Mouse (Mus musculus) adrenal gland, postnatal 4 days (tissue): ENCODE results near the gene Dkk3. TPM values are rescaled to one million over a fixed set of nuclear protein-coding genes. Genes with fewer than 3 reads are reported as not detected.
"Not testable (repeated sequence)": the region's sequence is repeated elsewhere in the genome, so short reads cannot be mapped to it uniquely, and the experiment has no call there.

Source experiments
- DNase-seq, 2 experiments: peaks; one replicate each; pipeline ENCODE4 v3.0.0; 2021 to 2022; ENCODE audit warnings: low spot score in 2 of 2, mixed read lengths in 2 of 2
- total RNA-seq, 2 experiments: library from RNA; stranded (reverse); gene quantifications; 2 replicates each; pipeline ENCODE4 v1.2.3; 2021

The Dkk3 gene
- total RNA-seq, 2 experiments from 2014 or later, result 17.3 to 17.7 TPM

GRCm38 (mm10) chr7:112169955-112170692 lies 11.3 kb upstream of the Dkk3 start:
- DNase-seq, result no peak

DNA sequence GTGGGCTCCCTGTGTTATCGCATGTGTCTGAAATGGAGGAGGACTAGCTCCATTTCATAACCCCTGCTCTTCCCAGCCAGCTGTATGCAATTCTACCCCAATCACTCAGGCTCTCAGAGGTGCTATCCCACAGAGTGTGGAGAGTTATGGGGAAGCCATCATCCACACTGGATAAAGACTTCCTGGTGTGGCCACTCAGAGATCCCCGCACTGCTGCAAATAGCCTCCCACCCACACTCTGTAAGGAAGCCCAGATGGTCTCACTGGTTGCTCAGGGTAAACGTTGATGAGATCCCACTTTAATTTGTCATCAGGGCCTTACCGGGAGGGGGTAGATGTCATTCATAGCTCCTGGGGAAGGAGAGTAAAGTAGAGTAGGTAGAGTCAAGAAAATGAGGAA lies 6.7 kb upstream of the Dkk3 start:
- DNase-seq, result no peak

DNA sequence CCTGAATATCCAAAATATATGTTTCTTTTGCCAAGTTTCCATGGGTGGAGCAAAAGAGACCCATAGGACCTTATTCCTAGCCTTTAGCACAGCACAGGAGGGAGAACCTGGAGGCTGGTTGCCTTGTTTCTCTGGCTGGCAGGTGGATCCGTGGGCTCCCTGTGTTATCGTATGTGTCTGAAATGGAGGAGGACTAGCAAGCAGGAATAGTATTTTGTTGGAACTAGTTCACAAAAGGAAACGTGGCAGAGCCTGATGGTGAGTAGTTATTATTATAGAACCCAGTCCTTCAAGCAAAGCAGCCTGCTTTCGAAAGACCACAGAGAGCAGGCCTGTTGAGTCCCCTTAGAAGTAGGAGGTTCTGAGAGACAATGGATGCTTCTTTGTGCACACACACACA lies 6.2 kb upstream of the Dkk3 start:
- not testable (repeated sequence) for DNase-seq

- no peak for DNase-seq
These were observed 5.6 kb upstream of the Dkk3 start for GRCm38 (mm10) chr7:112164430-112164829.

- DNase-seq, result no peak
These were observed 978 bp upstream of the Dkk3 start for GRCm38 (mm10) chr7:112159835-112160234.

DNA sequence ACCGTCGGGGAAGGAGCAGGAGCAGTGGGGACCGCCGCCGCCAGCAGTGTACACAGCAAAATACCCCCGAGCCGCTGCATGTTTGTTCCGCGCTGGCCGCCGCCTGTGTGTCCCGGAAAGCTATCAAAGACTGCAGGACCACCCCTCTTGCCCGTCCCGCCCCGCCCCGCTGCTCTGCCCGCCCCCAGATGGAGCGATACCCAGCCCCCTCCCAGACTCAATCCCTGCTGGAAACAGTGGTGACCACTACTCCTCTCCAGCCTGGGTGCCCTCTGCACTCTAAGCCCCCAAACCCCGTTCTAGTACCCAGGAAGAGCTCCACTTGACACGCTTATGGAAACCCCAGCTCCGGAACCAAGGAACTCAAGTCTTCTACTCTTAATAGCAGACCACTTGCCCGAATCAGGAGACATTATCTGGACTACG lies 528 bp downstream of the Dkk3 start:
- DNase-seq, result no peak

- DNase-seq, result no peak
These were observed 1.1 kb downstream of the Dkk3 start for GRCm38 (mm10) chr7:112157584-112158315.

- DNase-seq, result no peak
These were observed 3.7 kb downstream of the Dkk3 start for GRCm38 (mm10) chr7:112155194-112155593.

- DNase-seq, result no peak
These were observed 4.4 kb downstream of the Dkk3 start for GRCm38 (mm10) chr7:112154445-112154844.

- no peak for DNase-seq
These were observed 9.7 kb downstream of the Dkk3 start for GRCm38 (mm10) chr7:112149113-112149512.

DNA sequence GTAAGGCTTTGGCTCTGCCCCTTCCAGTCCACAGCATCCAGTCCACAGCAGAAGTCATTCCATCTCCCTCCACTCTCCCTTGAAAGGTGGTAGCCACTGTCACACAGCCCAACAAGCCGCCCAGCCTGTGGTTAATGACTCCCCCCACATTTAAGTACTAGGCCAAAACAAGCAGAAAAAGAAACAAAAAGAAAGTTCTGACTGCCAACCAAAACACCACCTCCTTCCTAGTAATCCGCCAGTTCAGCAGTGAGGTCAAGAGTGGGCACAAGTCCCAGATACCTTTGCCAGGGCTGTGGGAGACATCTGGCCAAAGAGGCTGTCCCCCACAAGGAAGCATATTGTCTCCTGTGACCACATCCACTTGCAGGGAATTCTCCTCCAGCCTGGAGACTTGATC lies 10.9 kb downstream of the Dkk3 start:
- no peak for DNase-seq

GRCm38 (mm10) chr7:112144646-112145179 lies 14.1 kb downstream of the Dkk3 start:
- no peak for DNase-seq

GRCm38 (mm10) chr7:112143978-112144377 lies 14.9 kb downstream of the Dkk3 start:
- no peak for DNase-seq

DNA sequence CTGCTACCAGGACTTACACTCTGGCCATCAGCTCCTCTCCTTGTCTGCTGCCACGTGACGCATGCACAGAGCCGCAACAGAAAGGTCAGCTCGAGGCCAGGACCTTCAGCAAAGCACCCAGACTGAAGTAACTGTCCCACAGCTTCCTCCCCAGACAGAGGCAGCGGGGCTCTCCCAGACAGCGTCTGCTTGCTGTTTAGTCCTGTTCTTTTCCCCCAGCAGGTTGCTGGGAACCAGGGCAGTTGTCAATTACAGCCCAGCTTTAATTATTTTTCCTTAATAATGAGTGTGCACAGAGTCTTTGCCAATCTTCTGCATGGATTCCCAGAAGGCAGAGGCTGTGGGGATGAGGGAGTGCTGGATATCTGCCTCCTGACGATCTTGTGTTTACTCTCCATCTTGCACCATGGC lies 15.8 kb downstream of the Dkk3 start:
- DNase-seq, result no peak

DNA sequence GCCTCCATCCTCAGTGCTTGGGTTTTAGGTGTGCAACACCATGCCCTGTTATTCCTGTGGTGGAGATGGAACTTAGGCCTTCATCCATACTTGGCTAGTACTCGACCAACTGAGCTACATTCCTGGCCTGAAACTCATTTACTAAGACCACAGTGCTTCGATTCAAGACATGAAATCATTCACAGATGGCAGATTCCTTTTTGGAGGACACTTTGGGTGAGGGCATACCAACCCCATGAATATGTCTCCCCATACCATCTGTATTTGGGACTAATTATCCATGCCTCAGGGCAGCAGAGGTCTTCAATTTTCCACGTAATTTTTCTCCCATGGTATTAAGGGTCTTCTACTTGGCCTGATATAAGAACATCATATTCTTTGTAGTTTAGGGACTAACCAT lies 16.2 kb downstream of the Dkk3 start:
- DNase-seq, result no peak

GRCm38 (mm10) chr7:112140725-112141124 lies 18.1 kb downstream of the Dkk3 start:
- no peak for DNase-seq

GRCm38 (mm10) chr7:112138509-112139405 lies 20.1 kb downstream of the Dkk3 start:
- no peak for DNase-seq

- DNase-seq, result no peak
These were observed 20.7 kb downstream of the Dkk3 start for GRCm38 (mm10) chr7:112138168-112138508.

DNA sequence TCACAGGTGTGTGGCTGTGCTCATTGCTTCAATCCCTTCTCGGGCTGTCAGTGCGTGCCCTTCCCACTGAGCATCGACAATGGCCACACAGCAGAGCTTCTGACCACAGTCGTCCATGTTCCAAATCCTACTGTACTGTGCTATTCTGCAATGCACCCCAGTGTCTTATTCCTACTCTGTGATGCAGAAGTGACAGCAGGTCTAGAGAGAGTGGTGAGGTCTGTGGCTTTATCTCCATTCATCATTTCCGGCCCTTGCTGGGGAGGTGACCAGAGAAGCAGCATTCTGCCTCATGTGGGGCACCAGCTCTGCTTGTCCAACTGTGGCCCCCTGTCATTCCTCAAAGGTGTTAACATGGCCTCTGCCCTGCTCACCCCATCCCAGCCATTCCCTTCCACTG lies 22.3 kb downstream of the Dkk3 start:
- DNase-seq, result no peak

- DNase-seq, result no peak
These were observed 23.7 kb downstream of the Dkk3 start for GRCm38 (mm10) chr7:112135161-112135560.

DNA sequence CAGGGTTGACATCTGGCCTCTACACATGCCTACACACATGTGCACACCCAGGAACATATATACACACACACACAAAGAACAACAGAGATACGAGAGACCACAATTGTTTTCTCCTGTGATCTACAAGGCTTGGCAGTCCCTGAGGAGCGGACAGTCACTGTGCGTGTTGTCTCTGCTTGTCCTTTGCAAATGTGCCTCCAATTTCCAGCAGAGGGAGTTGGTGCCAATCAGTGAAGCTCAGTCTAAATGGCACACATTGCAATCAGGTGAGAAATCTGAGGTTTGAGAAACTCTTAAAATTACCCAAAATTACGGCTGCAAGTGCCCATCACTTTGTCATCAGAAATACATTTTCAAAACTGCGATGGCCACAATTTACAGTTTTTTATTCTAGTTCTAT lies 25.6 kb downstream of the Dkk3 start:
- no peak for DNase-seq

- DNase-seq, result no peak
These were observed 26.9 kb downstream of the Dkk3 start for GRCm38 (mm10) chr7:112132005-112132404.
